In the genomic region with DNA sequence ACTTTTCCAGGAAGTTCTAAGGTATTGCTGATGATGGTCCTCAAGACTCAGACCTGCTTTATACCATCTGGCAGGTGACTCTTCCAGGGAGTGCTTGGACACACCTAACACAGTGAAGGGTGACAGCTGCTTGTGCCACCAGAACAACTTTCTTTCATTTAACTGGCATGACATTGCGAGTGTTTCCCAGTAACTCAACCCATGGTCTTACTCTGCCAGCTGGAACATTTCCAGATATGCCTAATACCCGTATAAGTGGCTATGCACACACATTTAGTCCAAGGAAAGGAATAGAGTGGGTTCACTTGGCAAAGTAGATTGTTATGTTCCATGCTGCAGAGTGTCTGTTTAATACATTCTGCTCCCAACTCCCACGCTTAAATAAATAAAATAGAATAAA, we compare ENCODE assay signal across 26 mouse cellular contexts. TPM values are rescaled to one million over a fixed set of nuclear protein-coding genes. Genes with fewer than 3 reads are reported as not detected.
A peak's percentile ranks its signal among the peaks of the same experiment; 100 is the strongest.
DNase-seq lines count a peak whose midpoint lies in the region; ATAC-seq and TF ChIP-seq lines count a peak whose summit lies in the region.
"Had no signal": no experiment of that assay in that cellular context is flagged by ENCODE, and none has a peak within 500 bp of the region (broad histone marks: within the 10 kb centered on the region; RNA-seq: fewer than 3 reads in every experiment).

No protein-coding gene starts in this region.

- no peaks in the 10 kb centered on the region for H3K27me3 ChIP-seq in embryonic facial prominence, embryonic 14.5 days (replicated peaks; ENCODE audit: control insufficient read depth, insufficient read depth, low read length)
- H3K27me3 ChIP-seq in embryonic facial prominence, embryonic 10.5 days (replicated peaks; ENCODE audit: low read depth, poor library complexity, severe bottlenecking): no peaks in the 10 kb centered on the region
- H3K27me3 ChIP-seq in heart, postnatal 0 days (ENCODE audit: control insufficient read depth, insufficient read depth, low read length): no peaks in the 10 kb centered on the region
- H3K27me3 ChIP-seq in heart, embryonic 11.5 days (ENCODE audit: control insufficient read depth, insufficient read depth, low read length): no peaks in the 10 kb centered on the region
- no peaks in the 10 kb centered on the region for H3K27me3 ChIP-seq in midbrain, embryonic 11.5 days (ENCODE audit: control insufficient read depth, insufficient read depth, low read length)
- H3K27me3 ChIP-seq in midbrain, embryonic 16.5 days (ENCODE audit: control insufficient read depth, insufficient read depth, low read depth, low read length): no peaks in the 10 kb centered on the region
- H3K27me3 ChIP-seq: CH12.LX; embryonic facial prominence, embryonic 15.5 days; forebrain, embryonic 15.5 days; heart, embryonic 12.5 days; heart, embryonic 15.5 days; hindbrain, embryonic 13.5 days had no signal

- no peak overlapping the region for H3K9ac ChIP-seq in embryonic facial prominence, embryonic 14.5 days (ENCODE audit: low read depth, low read length)
- no peak overlapping the region for H3K9ac ChIP-seq in heart, postnatal 0 days (replicated peaks; ENCODE audit: low read depth, low read length)
- H3K9ac ChIP-seq in heart, embryonic 11.5 days (ENCODE audit: low read depth, low read length): no peak overlapping the region
- H3K9ac ChIP-seq in midbrain, embryonic 11.5 days (ENCODE audit: low read length): no peak overlapping the region
- H3K9ac ChIP-seq in midbrain, embryonic 16.5 days (ENCODE audit: low read depth, low read length): no peak overlapping the region
- H3K9ac ChIP-seq: embryonic facial prominence, embryonic 15.5 days; forebrain, embryonic 15.5 days; heart, embryonic 12.5 days; heart, embryonic 15.5 days; hindbrain, embryonic 13.5 days had no signal

- no peak overlapping the region for H3K4me2 ChIP-seq in embryonic facial prominence, embryonic 14.5 days (ENCODE audit: low read depth, low read length)
- H3K4me2 ChIP-seq in heart, postnatal 0 days (ENCODE audit: low read depth, low read length): no peak overlapping the region
- no peak overlapping the region for H3K4me2 ChIP-seq in heart, embryonic 11.5 days
- H3K4me2 ChIP-seq in midbrain, embryonic 11.5 days: no peak overlapping the region
- H3K4me2 ChIP-seq in midbrain, embryonic 16.5 days (ENCODE audit: low read length): no peak overlapping the region
- H3K4me2 ChIP-seq: embryonic facial prominence, embryonic 15.5 days; forebrain, embryonic 15.5 days; heart, embryonic 12.5 days; heart, embryonic 15.5 days; hindbrain, embryonic 13.5 days had no signal

- TF ChIP-seq EP300 in heart, postnatal 0 days (IDR thresholded peaks at IDR 0.05; ENCODE audit: low read depth): no peak

- no peak for TF ChIP-seq CTCF in heart, postnatal 0 days (IDR thresholded peaks at IDR 0.05; ENCODE audit: low read depth)

- no peaks in the 10 kb centered on the region for H3K36me3 ChIP-seq in embryonic facial prominence, embryonic 14.5 days (ENCODE audit: control insufficient read depth, insufficient read depth, low read length)
- no peaks in the 10 kb centered on the region for H3K36me3 ChIP-seq in embryonic facial prominence, embryonic 10.5 days (replicated peaks)
- H3K36me3 ChIP-seq in heart, postnatal 0 days (replicated peaks; ENCODE audit: control insufficient read depth, insufficient read depth, low read length): no peaks in the 10 kb centered on the region
- no peaks in the 10 kb centered on the region for H3K36me3 ChIP-seq in heart, embryonic 11.5 days (ENCODE audit: control insufficient read depth, insufficient read depth, low read length)
- no peaks in the 10 kb centered on the region for H3K36me3 ChIP-seq in midbrain, embryonic 11.5 days (ENCODE audit: control insufficient read depth, insufficient read depth, low read length)
- no peaks in the 10 kb centered on the region for H3K36me3 ChIP-seq in midbrain, embryonic 16.5 days (ENCODE audit: control insufficient read depth, insufficient read depth, low read length)
- H3K36me3 ChIP-seq: embryonic facial prominence, embryonic 15.5 days; forebrain, embryonic 15.5 days; G1E; heart, embryonic 12.5 days; heart, embryonic 15.5 days; hindbrain, embryonic 13.5 days had no signal

- DNase-seq in embryonic facial prominence, embryonic 14.5 days (ENCODE audit: low spot score): peak; percentile 70
- DNase-seq in embryonic facial prominence, embryonic 10.5 days (ENCODE audit: low spot score): no peak
- peak; percentile 19 for DNase-seq in heart, postnatal 0 days (ENCODE audit: low spot score)
- DNase-seq in midbrain, embryonic 11.5 days (ENCODE audit: low spot score, missing footprints): peak; percentile 17
- no peak for DNase-seq in B cell, adult 2 months
- DNase-seq: adrenal gland, adult 2 months; adrenal gland, postnatal 14 days; cerebellum, adult 11-12 months; cerebellum, adult 8-10 months; cerebellum, postnatal 36 days; embryo, embryonic 11 days; gastrocnemius, postnatal 10 days; gastrocnemius, postnatal 36 days had no signal

- no peak overlapping the region for H3K4me3 ChIP-seq in embryonic facial prominence, embryonic 14.5 days (ENCODE audit: low read depth, low read length)
- no peak overlapping the region for H3K4me3 ChIP-seq in embryonic facial prominence, embryonic 10.5 days
- H3K4me3 ChIP-seq in heart, postnatal 0 days (ENCODE audit: low read depth, low read length): no peak overlapping the region
- no peak overlapping the region for H3K4me3 ChIP-seq in heart, embryonic 11.5 days (ENCODE audit: low read depth, low read length)
- no peak overlapping the region for H3K4me3 ChIP-seq in midbrain, embryonic 11.5 days (ENCODE audit: low read depth, low read length)
- H3K4me3 ChIP-seq in midbrain, embryonic 16.5 days (ENCODE audit: low read depth, low read length): no peak overlapping the region
- H3K4me3 ChIP-seq: embryonic facial prominence, embryonic 15.5 days; forebrain, embryonic 15.5 days; heart, embryonic 12.5 days; heart, embryonic 15.5 days; hindbrain, embryonic 13.5 days had no signal

- no peaks in the 10 kb centered on the region for H3K4me1 ChIP-seq in embryonic facial prominence, embryonic 14.5 days (ENCODE audit: control insufficient read depth, insufficient read depth, low read length)
- no peaks in the 10 kb centered on the region for H3K4me1 ChIP-seq in embryonic facial prominence, embryonic 10.5 days
- no peaks in the 10 kb centered on the region for H3K4me1 ChIP-seq in heart, postnatal 0 days (ENCODE audit: control insufficient read depth, insufficient read depth)
- H3K4me1 ChIP-seq in heart, embryonic 11.5 days (ENCODE audit: control insufficient read depth, insufficient read depth, low read length): no peaks in the 10 kb centered on the region
- no peaks in the 10 kb centered on the region for H3K4me1 ChIP-seq in midbrain, embryonic 11.5 days (ENCODE audit: control insufficient read depth, insufficient read depth, low read length)
- no peaks in the 10 kb centered on the region for H3K4me1 ChIP-seq in midbrain, embryonic 16.5 days (ENCODE audit: control insufficient read depth, insufficient read depth, low read length)
- H3K4me1 ChIP-seq: embryonic facial prominence, embryonic 15.5 days; forebrain, embryonic 15.5 days; heart, embryonic 12.5 days; heart, embryonic 15.5 days; hindbrain, embryonic 13.5 days had no signal

- WGBS in embryonic facial prominence, embryonic 14.5 days: 60% methylated on average over 3 of the region's 3 CpGs
- 91% methylated on average over 3 of the region's 3 CpGs for whole genome bisulfite sequencing in embryonic facial prominence, embryonic 10.5 days
- WGBS in heart, postnatal 0 days: 54% methylated on average over 3 of the region's 3 CpGs
- WGBS in heart, embryonic 11.5 days (ENCODE audit: insufficient replicate concordance): 80% methylated on average over 3 of the region's 3 CpGs
- WGBS in midbrain, embryonic 11.5 days: 88% methylated on average over 3 of the region's 3 CpGs
- 87% methylated on average over 3 of the region's 3 CpGs for WGBS in midbrain, embryonic 16.5 days

- ATAC-seq in embryonic facial prominence, embryonic 14.5 days (ENCODE audit: low read depth): peak; percentile 33; the same call in 1 of the 2 replicates
- ATAC-seq in heart, postnatal 0 days (ENCODE audit: insufficient read depth, low read depth): no peak
- no peak for ATAC-seq in heart, embryonic 11.5 days (replicated peaks; ENCODE audit: insufficient number of reproducible peaks, low FRiP score, low TSS enrichment)
- ATAC-seq in midbrain, embryonic 11.5 days (ENCODE audit: low FRiP score): no peak
- no peak for ATAC-seq in midbrain, embryonic 16.5 days
- ATAC-seq: forebrain, embryonic 15.5 days; hindbrain, embryonic 16.5 days; inflammation-experienced regulatory T-cells, adult 6 months; intestine, embryonic 16.5 days; Patski had no signal

- no peak overlapping the region for H3K27ac ChIP-seq in embryonic facial prominence, embryonic 14.5 days (replicated peaks; ENCODE audit: low read depth, low read length)
- H3K27ac ChIP-seq in embryonic facial prominence, embryonic 10.5 days (replicated peaks): no peak overlapping the region
- no peak overlapping the region for H3K27ac ChIP-seq in heart, postnatal 0 days (ENCODE audit: low read depth)
- no peak overlapping the region for H3K27ac ChIP-seq in heart, embryonic 11.5 days (ENCODE audit: low read depth, low read length)
- H3K27ac ChIP-seq in midbrain, embryonic 11.5 days (ENCODE audit: low read depth, low read length): no peak overlapping the region
- H3K27ac ChIP-seq in midbrain, embryonic 16.5 days (ENCODE audit: low read length): no peak overlapping the region
- H3K27ac ChIP-seq: embryonic facial prominence, embryonic 15.5 days; forebrain, embryonic 15.5 days; heart, embryonic 15.5 days; hindbrain, embryonic 13.5 days had no signal

- no peaks in the 10 kb centered on the region for H3K9me3 ChIP-seq in embryonic facial prominence, embryonic 14.5 days (ENCODE audit: control insufficient read depth, low read length)
- no peaks in the 10 kb centered on the region for H3K9me3 ChIP-seq in embryonic facial prominence, embryonic 10.5 days
- H3K9me3 ChIP-seq in heart, postnatal 0 days (replicated peaks; ENCODE audit: control insufficient read depth, low read length): no peaks in the 10 kb centered on the region
- H3K9me3 ChIP-seq in heart, embryonic 11.5 days (replicated peaks; ENCODE audit: control insufficient read depth, low read length): no peaks in the 10 kb centered on the region
- no peaks in the 10 kb centered on the region for H3K9me3 ChIP-seq in midbrain, embryonic 11.5 days (ENCODE audit: control insufficient read depth, low read length)
- no peaks in the 10 kb centered on the region for H3K9me3 ChIP-seq in midbrain, embryonic 16.5 days (replicated peaks; ENCODE audit: control insufficient read depth, low read length, poor library complexity, severe bottlenecking)
- H3K9me3 ChIP-seq: embryonic facial prominence, embryonic 15.5 days; forebrain, embryonic 15.5 days; G1E; heart, embryonic 12.5 days; heart, embryonic 15.5 days; hindbrain, embryonic 13.5 days had no signal

RNA-seq across cellular contexts. Expression of gene Itih5, which starts 50.9 kb away (rescaled TPM):
- 21.5 and 22.5 TPM in 2 replicates for polyA plus RNA-seq in embryonic facial prominence, embryonic 14.5 days (2014; fragmentation: Nextera tagmentation; extraction: Ambion mirVana)
- 3.7 and 4.4 TPM in 2 replicates for polyA plus RNA-seq in embryonic facial prominence, embryonic 10.5 days (2016; fragmentation: Nextera tagmentation; extraction: Ambion mirVana)
- total RNA-seq in heart, postnatal 0 days (2014; rRNA removed; ENCODE audit: low replicate concordance): 11.3 and 42.9 TPM in 2 replicates
- polyA plus RNA-seq in heart, postnatal 0 days (2015; fragmentation: Nextera tagmentation; extraction: Ambion mirVana): 7.3 and 7.4 TPM in 2 replicates
- 2.7 and 3.8 TPM in 2 replicates for polyA plus RNA-seq in heart, embryonic 11.5 days (2014; fragmentation: Nextera tagmentation; extraction: Ambion mirVana)
- polyA plus RNA-seq in midbrain, embryonic 11.5 days (2014; fragmentation: Nextera tagmentation; extraction: Ambion mirVana): 7.4 and 7.6 TPM in 2 replicates
- polyA plus RNA-seq in midbrain, embryonic 16.5 days (2015; fragmentation: Nextera tagmentation; extraction: Ambion mirVana): 5.8 and 6.5 TPM in 2 replicates
- polyA plus RNA-seq: G1E, Patski had no signal

Comparison
In these comparisons a context has a peak if more than half of its experiments do, and no peak if none do; other contexts are left out.
1. DNase-seq: peak in embryonic facial prominence, embryonic 14.5 days (single experiment), heart, postnatal 0 days (single experiment) and midbrain, embryonic 11.5 days (single experiment); none in embryonic facial prominence, embryonic 10.5 days (single experiment) and B cell, adult 2 months (0 of 2).